Mouse (Mus musculus) cerebellum, postnatal 14 days (tissue): ENCODE data around the gene Rimklb.
A peak's percentile ranks its signal among the peaks of the same experiment; 100 is the strongest.
"Not testable (repeated sequence)": the region's sequence is repeated elsewhere in the genome, so short reads cannot be mapped to it uniquely, and the experiment has no call there.

ENCODE experiments used
- DNase-seq, 2 experiments: peaks; one replicate each; pipeline ENCODE4 v3.0.0; 2021; ENCODE audit warnings: mixed read lengths in 2 of 2

Gene Rimklb

GRCm38 (mm10) chr6:122495082-122495881 lies 3.3 kb downstream of the Rimklb start:
- peak; percentile 31 to 33 for DNase-seq

GRCm38 (mm10) chr6:122493799-122494472 lies 4.6 kb downstream of the Rimklb start:
- DNase-seq, result no peak

GRCm38 (mm10) chr6:122492479-122492878 lies 6.1 kb downstream of the Rimklb start:
- DNase-seq, result no peak

GRCm38 (mm10) chr6:122491557-122491956 lies 7.0 kb downstream of the Rimklb start:
- peak; percentile 58 to 80 for DNase-seq

GRCm38 (mm10) chr6:122490929-122491512 lies 7.5 kb downstream of the Rimklb start:
- no peak for DNase-seq

- DNase-seq, result peak; percentile 81 to 89
These were observed 12.1 kb downstream of the Rimklb start for GRCm38 (mm10) chr6:122486297-122487117.

GRCm38 (mm10) chr6:122485401-122486296 lies 12.9 kb downstream of the Rimklb start:
- DNase-seq, result peak; percentile 78 to 82

GRCm38 (mm10) chr6:122478062-122478461 lies 20.5 kb downstream of the Rimklb start:
- DNase-seq, result no peak

GRCm38 (mm10) chr6:122471461-122471860 lies 27.1 kb downstream of the Rimklb start:
- not testable (repeated sequence) for DNase-seq

- DNase-seq, result no peak
These were observed 28.3 kb downstream of the Rimklb start for GRCm38 (mm10) chr6:122470240-122470639.

- DNase-seq, result peak in 1 of 2 experiments; percentile 25
These were observed 29.4 kb downstream of the Rimklb start for GRCm38 (mm10) chr6:122469030-122469640.

- DNase-seq, result no peak
These were observed 32.4 kb downstream of the Rimklb start for GRCm38 (mm10) chr6:122466092-122466713.

- DNase-seq, result no peak
These were observed 39.4 kb downstream of the Rimklb start for GRCm38 (mm10) chr6:122458946-122459693.

- no peak for DNase-seq
These were observed 50.7 kb downstream of the Rimklb start for GRCm38 (mm10) chr6:122447848-122448247.

- no peak for DNase-seq
These were observed 53.3 kb downstream of the Rimklb start for GRCm38 (mm10) chr6:122445215-122445614.

- DNase-seq, result no peak
These were observed 57.8 kb downstream of the Rimklb start for GRCm38 (mm10) chr6:122440632-122441226.

GRCm38 (mm10) chr6:122439249-122439648 lies 59.3 kb downstream of the Rimklb start:
- no peak for DNase-seq

GRCm38 (mm10) chr6:122435270-122435669 lies 63.3 kb downstream of the Rimklb start:
- DNase-seq, result no peak

GRCm38 (mm10) chr6:122427456-122427855 lies 71.1 kb downstream of the Rimklb start:
- no peak for DNase-seq

GRCm38 (mm10) chr6:122417015-122417414 lies 81.5 kb downstream of the Rimklb start:
- DNase-seq, result no peak
